Mouse (Mus musculus): ENCODE measurements around the gene Pja2. TPM values are rescaled to one million over a fixed set of nuclear protein-coding genes. Genes with fewer than 3 reads are reported as not detected.

The Pja2 gene
- total RNA-seq (2023): 21.2 TPM

DNA sequence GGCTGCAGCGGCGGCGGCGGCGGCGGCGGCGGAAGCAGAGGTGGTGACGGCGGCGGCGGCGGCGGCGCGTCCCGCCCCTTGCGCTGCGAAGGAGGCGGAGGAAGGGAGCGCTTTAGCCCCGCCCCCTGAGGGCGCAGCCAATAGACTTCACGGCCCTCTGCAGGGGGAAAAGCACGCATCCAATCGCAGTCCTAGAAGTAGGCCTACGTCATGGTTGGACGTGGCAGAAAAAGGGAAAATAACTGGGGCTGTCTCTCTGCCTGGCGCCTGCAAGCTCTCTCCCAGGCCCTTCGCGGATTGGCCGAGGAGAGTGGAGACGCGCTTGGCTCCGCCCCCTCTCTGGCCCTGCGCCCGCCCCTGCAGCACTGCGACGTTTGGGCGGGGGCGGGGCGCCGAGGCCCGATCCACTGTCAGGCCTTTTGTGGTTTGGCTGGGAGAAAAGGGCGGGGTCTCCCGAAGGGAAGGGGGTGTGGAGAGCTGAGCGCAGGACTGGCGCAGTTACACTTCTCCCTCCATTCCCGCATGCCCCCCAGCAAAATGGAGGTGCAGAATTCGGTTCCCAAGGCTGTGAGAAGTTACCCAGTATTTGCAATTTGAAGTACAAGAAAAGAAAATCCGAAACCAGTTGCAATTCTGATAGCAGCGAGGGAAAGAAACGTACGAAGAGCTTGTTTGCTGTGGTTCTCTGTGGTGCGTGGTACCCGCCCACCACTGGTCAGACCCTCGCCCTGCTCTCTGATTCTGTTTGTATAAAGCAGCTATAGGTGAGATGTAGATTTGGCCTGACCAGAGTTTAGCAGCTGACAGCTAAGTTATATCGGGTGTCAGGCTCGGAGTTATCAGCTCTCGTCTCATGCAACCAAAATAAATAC is at the start of gene Pja2:
Gene Pja2, minus strand, starts transcription at position 19 of the 872 bp plus-strand sequence.

